Mouse (Mus musculus) kidney, adult 2 months (tissue): ENCODE results near the gene Gfi1. TPM values are rescaled to one million over a fixed set of nuclear protein-coding genes. Genes with fewer than 3 reads are reported as not detected.

Experiments used
- DNase-seq: peaks from one replicate; pipeline ENCODE4 v3.0.0; 2021
- H3K27ac ChIP-seq: fragments of 200-500 bp; 2 replicates; pipeline ENCODE4 v1.5.1; 2012; ENCODE audit warnings: low read depth, low read length, control low read depth, inconsistent platforms; ENCODE audit not compliant: insufficient read depth
- H3K27me3 ChIP-seq: fragments of 200-500 bp; replicated peaks from 2 replicates; pipeline ENCODE4 v1.6.1; 2012; ENCODE audit warnings: mild to moderate bottlenecking, moderate library complexity, low read length, inconsistent platforms; ENCODE audit not compliant: control insufficient read depth, insufficient read depth
- H3K36me3 ChIP-seq: fragments of 200-500 bp; 2 replicates; pipeline ENCODE4 v1.6.1; 2012; ENCODE audit warnings: mild to moderate bottlenecking, moderate library complexity, low read length, inconsistent platforms; ENCODE audit not compliant: control insufficient read depth, insufficient read depth
- H3K4me1 ChIP-seq: fragments of 200-500 bp; 2 replicates; pipeline ENCODE4 v1.6.1; 2011; ENCODE audit warnings: low read length; ENCODE audit not compliant: control insufficient read depth, insufficient read depth
- H3K4me3 ChIP-seq: fragments of 200-500 bp; 2 replicates; pipeline ENCODE4 v1.5.1; 2011; ENCODE audit warnings: mild to moderate bottlenecking, low read depth, low read length, control low read depth; ENCODE audit not compliant: insufficient read depth
- CTCF ChIP-seq: fragments of 200-500 bp; conservative IDR thresholded peaks from 2 replicates; pipeline ENCODE4 v1.5.1; 2011; ENCODE audit warnings: low read depth, mild to moderate bottlenecking, control low read depth, low read length, moderate library complexity, mixed read lengths; ENCODE audit not compliant: insufficient read depth, insufficient read length
- POLR2A ChIP-seq: fragments of 200-500 bp; IDR thresholded peaks from one replicate; pipeline ENCODE4 v1.6.1; 2011; ENCODE audit warnings: low read depth, low read length, control low read depth
- WGBS: fragments of 180-500 bp; shearing (Covaris S2); methylation state at CpG from one replicate; pipeline ENCODE4 v1.1.7; 2018; 5-methylcytosine and 5-hydroxymethylcytosine counted together
- polyA plus RNA-seq: library from polyadenylated mRNA; depleted of rRNA; stranded (reverse); fragments of >200 nt; gene quantifications from 2 replicates; pipeline ENCODE4 v1.2.3, GENCODE M21; 2012

Gene Gfi1
- polyA plus RNA-seq, 1 experiment: 0.53 TPM

GRCm38 (mm10) chr5:107698888-107699287 lies 26.9 kb downstream of the Gfi1 start:
- Histone ChIP-seq H3K27me3 (no peaks in the 10 kb centered on the region; the same call in 1 of the 2 replicates), H3K4me1 (no peaks in the 10 kb centered on the region), H3K36me3 (no peaks in the 10 kb centered on the region), H3K4me3 (no peak overlapping the region), H3K27ac (no peak overlapping the region)
- TF ChIP-seq CTCF (no peak), POLR2A (no peak)
- DNase-seq: no peak
- 72% methylated on average over 8 of the region's 8 CpGs for WGBS

- TF ChIP-seq POLR2A: no peak
- TF ChIP-seq CTCF: no peak
- H3K4me3 ChIP-seq: no peak overlapping the region
- H3K36me3 ChIP-seq: no peaks in the 10 kb centered on the region
- H3K27me3 ChIP-seq: no peaks in the 10 kb centered on the region; the same call in 1 of the 2 replicates
- H3K27ac ChIP-seq: no peak overlapping the region
- no peaks in the 10 kb centered on the region for H3K4me1 ChIP-seq
- no peak for DNase-seq
- WGBS: 76% methylated on average over 3 of the region's 3 CpGs
These were observed 30.8 kb downstream of the Gfi1 start for GRCm38 (mm10) chr5:107695019-107695418.

GRCm38 (mm10) chr5:107688499-107688866 lies 37.4 kb downstream of the Gfi1 start:
- no peak overlapping the region for H3K4me3 ChIP-seq
- no peaks in the 10 kb centered on the region for H3K4me1 ChIP-seq
- no peaks in the 10 kb centered on the region for H3K36me3 ChIP-seq
- no peak for DNase-seq
- 18% methylated on average over 9 of the region's 9 CpGs for WGBS
- no peak overlapping the region for H3K27ac ChIP-seq
- H3K27me3 ChIP-seq: no peaks in the 10 kb centered on the region
- TF ChIP-seq CTCF: no peak
- no peak for TF ChIP-seq POLR2A

DNA sequence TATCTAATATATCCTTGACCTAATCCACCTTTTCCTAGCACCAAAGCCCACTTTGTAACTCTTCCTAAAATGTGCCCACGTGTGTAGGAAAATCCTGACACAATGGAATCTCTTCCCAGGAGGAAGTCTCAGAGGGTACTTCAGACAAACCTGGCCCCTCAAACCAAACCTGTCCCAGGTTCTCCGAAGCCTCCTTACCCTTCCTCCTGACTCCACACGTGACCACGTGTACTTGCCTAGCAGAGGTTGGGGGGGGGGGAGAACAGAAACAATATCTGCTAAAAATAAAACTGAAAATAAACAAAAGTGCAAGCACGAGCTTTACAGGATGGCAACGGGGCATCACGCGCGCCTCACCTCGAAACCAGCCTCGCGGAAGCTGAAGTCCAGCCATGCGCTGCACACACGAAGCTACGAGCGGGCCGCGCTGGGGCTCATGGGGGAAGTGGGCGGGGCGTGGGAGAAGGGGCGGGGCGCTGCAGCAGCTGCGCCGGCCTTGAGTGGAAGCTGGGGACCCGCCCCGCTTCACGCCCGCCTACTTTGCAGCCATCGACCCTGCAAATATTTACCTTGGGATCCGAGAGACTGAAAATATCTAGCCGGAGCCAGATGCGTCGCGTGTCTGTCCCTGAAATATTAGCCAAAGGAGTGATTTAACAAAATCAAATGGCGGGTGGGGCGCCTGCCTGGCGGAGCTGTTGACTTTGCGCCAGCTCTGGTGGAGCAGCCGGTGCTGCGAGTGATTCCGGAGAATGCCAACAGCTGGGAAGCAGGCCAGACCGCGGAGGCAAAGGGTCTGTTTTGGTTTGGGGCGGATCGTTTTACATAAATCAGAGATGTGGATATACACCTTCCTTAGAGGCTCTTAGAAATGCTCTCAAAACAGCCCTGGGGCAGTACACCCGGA lies 38.0 kb downstream of the Gfi1 start:
- Histone ChIP-seq H3K27me3 (no peaks in the 10 kb centered on the region), H3K36me3 (no peaks in the 10 kb centered on the region), H3K4me3 (peak overlapping the region; percentile 50), H3K27ac (no peak overlapping the region), H3K4me1 (no peaks in the 10 kb centered on the region)
- no peak for TF ChIP-seq POLR2A
- TF ChIP-seq CTCF: no peak
- DNase-seq: peak; percentile 71
- WGBS: 14% methylated on average over 46 of the region's 46 CpGs

GRCm38 (mm10) chr5:107687161-107687560 lies 38.7 kb downstream of the Gfi1 start:
- Histone ChIP-seq H3K27me3 (no peaks in the 10 kb centered on the region), H3K36me3 (no peaks in the 10 kb centered on the region), H3K4me3 (no peak overlapping the region), H3K4me1 (no peaks in the 10 kb centered on the region), H3K27ac (no peak overlapping the region)
- 91% methylated on average over 5 of the region's 5 CpGs for WGBS
- no peak for TF ChIP-seq POLR2A
- no peak for TF ChIP-seq CTCF
- DNase-seq: no peak

DNA sequence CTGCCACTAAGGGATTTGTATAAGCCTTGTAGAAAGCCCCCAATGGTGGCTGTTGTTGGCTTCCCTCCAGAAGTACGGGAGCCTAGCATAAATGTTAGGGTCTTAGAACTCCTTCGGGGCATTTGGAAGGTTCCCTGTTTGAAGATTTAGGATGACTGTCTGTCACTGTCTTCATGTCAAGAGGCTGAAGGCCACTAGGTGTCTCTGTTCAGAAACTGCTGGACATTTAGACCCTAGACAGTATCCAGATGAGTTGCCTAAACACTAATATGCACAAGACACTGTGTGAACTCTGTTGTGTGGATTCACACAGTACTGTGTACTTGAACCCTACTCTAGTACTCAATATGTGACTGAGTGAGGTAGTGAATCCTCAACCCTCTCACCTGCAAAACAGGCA lies 41.5 kb downstream of the Gfi1 start:
- Histone ChIP-seq H3K36me3 (no peaks in the 10 kb centered on the region), H3K4me3 (no peak overlapping the region), H3K27me3 (no peaks in the 10 kb centered on the region), H3K4me1 (no peaks in the 10 kb centered on the region), H3K27ac (no peak overlapping the region)
- TF ChIP-seq POLR2A (no peak), CTCF (0 out of 2 replicates have a peak, but pooled peaks have one; percentile 2)
- WGBS: 79% methylated on average over 2 of the region's 2 CpGs
- DNase-seq: peak; percentile 12

- 72% methylated on average over 5 of the region's 5 CpGs for WGBS
These were observed 44.5 kb downstream of the Gfi1 start for GRCm38 (mm10) chr5:107681300-107681699.

More at GRCm38 (mm10) chr5:107681300-107681699, 44.5 kb downstream of the Gfi1 start:
- H3K27ac ChIP-seq: no peak overlapping the region
- H3K27me3 ChIP-seq: no peaks in the 10 kb centered on the region
- no peak for DNase-seq
- H3K36me3 ChIP-seq: no peaks in the 10 kb centered on the region
- H3K4me3 ChIP-seq: no peak overlapping the region
- TF ChIP-seq CTCF (no peak), POLR2A (no peak)
- H3K4me1 ChIP-seq: no peaks in the 10 kb centered on the region
